Mouse (Mus musculus): ENCODE measurements around the gene Pla2g3.

Gene Pla2g3

DNA sequence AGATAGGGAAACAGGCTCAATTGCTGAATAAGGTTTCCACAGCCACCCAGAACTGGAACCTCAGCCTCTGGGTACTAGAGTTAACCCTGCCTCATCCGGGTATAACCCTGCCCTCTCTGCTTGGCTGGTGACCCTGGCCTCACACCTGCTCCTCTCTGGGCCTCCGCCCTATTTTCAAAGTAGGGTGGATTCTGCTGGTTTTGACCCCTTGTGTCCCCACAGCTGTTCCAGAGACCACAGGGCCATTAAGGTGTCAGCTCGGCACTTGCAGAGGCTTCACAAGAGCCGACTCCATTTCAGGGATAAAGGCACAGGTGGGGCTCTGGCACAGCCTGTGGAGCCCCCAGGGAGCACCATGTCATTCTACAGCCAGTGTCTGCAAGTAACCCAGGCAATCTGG lies 4.7 kb downstream of the Pla2g3 start:
- DNase-seq (ENCODE audit: low read depth, low spot score) = no peak

- no peak for DNase-seq (ENCODE audit: low read depth, low spot score)
Observed at GRCm38 (mm10) chr11:3494857-3495256, 6.8 kb downstream of the Pla2g3 start.

GRCm38 (mm10) chr11:3495496-3495895 lies 7.4 kb downstream of the Pla2g3 start:
- no peak for DNase-seq (ENCODE audit: low read depth, low spot score)

DNA sequence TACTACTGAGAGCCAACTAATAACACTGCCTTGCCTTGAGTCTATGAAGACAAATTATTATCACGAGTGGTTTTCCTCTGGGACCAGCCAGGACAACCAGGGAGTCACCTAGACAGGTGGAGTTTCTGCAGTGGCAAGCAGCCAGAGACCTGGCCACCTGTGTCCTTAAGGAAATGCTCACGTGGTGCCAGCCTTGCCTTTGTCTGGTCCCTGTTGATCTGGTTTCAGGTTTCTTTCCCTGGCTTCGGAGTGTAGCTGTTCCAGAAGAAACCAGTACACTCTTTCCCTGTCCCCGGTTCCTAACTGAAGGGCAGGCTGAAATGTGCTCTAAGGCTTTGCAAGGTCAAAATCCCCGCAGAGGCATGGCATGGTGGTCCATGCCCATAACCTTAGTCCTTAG lies 8.7 kb downstream of the Pla2g3 start:
- no peak for DNase-seq (ENCODE audit: low read depth, low spot score)

DNA sequence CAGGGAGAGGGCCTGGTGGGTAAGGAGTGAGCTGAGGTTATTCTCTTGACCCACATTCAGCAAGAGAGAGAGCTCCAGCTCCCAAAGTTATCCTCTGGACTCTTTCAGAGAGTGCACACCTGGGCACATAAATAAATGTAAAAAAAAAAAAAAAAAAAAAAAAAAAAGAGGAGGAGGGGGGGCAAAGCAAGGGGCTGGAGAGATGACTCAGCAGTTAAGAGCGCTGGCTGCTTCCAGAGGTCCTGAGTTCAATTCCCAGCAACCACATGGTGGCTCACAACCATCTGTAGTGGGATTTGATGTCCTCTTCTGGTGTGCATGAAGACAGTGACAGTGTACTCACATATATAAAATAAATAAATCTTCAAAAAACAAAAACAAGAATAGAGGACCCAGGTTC lies 9.2 kb downstream of the Pla2g3 start:
- DNase-seq (ENCODE audit: low read depth, low spot score) = no peak

DNA sequence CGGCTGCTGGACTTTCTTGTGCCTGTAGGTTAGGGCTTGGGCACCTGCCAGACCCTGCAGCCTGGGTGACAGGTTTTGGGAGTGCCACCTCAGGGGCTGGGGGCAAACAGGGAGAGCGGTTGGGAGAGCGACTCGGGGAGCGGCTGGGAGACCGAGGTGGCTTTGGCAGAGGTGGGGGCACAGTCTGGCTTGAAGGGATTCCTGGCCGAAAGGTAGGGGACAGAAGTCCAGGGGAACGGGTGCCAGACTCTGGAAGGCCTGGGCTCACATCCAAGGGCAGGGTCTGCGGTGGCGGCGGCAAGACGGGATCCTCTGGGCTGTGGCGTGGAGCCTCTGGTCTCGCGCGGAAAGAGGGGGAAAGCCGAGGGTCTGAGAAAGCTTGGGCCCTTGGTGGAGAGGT lies 14.0 kb downstream of the Pla2g3 start:
- DNase-seq (ENCODE audit: low read depth, low spot score) = no peak

DNA sequence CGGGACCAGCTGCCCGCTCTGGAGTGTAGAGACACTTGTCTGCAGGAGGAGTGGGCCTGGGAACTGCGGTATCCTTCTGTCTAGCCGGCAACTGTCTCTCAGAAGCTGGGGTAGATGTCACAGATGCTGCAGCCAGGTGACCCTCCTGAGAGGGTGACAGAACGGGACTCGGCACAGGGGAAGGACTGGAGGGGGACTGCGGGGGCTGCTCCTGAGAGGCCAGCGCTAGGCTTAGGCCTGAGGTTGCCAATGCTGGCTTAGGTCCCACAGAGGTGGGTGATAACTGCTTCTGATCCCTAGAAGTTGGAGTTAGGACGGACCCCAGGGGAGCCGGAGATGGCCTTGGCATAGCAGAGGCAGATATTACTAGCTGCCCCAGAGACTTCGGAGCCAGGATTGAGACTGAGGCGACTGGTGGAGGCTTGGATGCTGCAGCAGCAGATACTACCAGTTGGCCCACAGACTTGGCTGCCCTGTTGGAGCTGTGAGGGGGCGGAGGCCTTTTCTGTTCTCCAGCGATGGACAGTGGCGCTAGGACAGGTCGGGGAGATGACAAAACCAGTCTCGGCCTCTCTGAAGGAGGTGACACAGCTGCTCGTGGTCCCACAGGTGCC lies 14.5 kb downstream of the Pla2g3 start:
- no peak for DNase-seq (ENCODE audit: low read depth, low spot score)

DNA sequence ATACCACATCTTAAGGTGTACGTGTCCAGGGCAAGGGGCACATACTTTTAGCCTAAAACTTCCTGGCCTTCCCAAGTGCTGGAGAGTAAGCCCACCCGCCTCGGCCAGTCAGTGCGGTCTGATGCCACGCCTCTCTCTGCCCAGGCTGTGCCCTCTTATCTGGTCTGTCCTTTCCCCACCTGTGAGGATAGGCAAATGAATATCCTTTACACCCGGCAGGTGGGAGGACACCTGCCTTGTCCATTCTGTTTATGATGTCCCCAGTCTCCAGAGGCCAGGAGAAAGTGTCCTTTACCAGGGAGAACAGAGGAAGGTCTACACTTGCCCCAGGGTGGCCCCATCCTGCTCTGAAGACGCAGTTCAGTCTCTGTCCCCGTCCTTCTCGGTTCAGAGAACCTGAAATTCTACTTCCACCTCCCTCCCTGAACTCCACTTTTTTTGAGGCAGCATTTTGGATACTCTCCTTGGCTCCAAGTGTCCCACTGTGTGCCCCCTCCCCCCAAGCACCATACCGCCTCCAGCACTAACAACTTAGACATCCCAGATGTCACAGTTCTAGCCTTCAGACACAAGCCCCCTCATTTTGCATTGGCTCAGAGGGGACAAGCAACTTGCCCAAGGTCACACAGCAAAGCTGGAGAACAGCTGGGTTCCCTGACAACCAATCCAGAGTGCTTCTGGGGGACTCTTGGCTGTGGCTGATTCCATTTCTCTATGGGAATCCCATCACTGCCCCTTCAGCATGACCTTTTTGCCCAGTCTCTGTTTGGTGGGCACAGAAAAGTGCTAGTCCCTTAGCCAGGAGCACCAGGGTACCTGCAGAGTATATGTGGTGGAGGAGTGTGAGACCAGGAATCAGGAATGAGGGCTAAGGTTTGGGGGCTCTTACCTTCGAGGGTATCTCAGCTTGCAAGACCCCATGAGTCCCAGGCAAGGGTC lies 15.9 kb downstream of the Pla2g3 start:
- DNase-seq (ENCODE audit: low read depth, low spot score) = no peak

- no peak for DNase-seq (ENCODE audit: low read depth, low spot score)
Observed at GRCm38 (mm10) chr11:3508226-3508625, 20.1 kb downstream of the Pla2g3 start.

- DNase-seq (ENCODE audit: low read depth, low spot score) = no peak
Observed at GRCm38 (mm10) chr11:3509181-3510085, 21.3 kb downstream of the Pla2g3 start.

DNA sequence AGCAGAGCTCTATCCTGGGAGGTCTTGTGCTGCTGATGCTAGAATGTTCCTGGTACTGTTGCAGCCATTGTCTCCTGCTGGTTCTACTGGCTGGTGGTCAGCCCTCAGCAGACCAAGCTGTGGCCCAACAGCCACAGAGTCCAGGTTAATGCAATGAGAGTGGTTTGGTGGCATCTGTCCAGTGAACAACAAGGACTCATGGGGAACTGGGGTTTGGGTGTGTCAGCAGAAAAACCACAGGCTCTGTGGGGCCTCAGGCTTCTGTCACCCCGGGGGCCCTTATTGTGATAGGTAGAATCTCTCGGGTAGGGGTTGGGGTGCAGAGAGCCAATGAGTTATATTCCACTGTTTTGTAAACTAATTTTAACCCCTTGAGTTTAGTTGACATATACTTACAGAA lies 22.2 kb downstream of the Pla2g3 start:
- no peak for DNase-seq (ENCODE audit: low read depth, low spot score)

DNA sequence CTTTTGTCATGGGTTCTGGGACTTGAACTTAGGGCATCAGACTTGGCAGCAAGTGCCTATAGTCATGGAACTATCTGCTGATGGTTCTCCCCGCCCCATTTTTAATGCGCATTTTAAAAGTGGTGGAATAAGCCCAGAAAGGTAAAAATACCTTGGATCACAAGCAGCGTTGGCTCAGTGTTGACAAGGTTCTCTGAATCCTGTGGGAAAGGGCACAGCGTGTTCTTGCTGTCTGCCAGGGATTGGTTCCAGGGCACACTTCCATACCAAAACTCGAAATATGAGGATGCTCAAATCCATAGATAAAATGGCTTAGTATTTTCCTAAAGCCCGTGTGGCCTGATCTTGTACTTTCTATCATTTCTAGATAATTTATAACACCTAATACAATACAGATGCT lies 25.2 kb downstream of the Pla2g3 start:
- no peak for DNase-seq (ENCODE audit: low read depth, low spot score)

- peak; percentile 36 for DNase-seq (ENCODE audit: low read depth, low spot score)
Observed at GRCm38 (mm10) chr11:3514529-3515054, 26.5 kb downstream of the Pla2g3 start, which contains the start of gene Selenom. Selenom (plus strand) TSS chr11:3514684.

DNA sequence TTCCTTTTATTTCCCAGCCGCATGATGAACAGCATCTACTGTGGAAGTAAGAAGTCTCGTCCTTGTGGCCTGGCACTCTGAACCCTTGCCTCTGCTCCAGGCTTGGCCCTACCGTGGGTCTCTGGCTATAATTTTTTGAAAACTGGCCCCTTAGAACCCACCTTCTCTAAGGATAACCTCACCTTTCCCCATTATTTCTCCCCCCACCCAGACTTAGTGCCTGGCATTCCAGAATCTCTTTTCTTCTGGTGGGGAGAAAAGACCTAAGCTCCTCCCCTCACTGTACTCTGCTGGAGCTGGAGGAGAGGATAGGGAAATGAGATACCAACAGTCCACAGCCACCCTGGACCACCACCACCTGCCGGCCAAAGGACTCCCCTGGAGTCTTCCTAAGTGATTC lies 27.1 kb downstream of the Pla2g3 start:
- DNase-seq (ENCODE audit: low read depth, low spot score) = no peak

GRCm38 (mm10) chr11:3515637-3516036 lies 27.6 kb downstream of the Pla2g3 start:
- DNase-seq (ENCODE audit: low read depth, low spot score) = no peak

DNA sequence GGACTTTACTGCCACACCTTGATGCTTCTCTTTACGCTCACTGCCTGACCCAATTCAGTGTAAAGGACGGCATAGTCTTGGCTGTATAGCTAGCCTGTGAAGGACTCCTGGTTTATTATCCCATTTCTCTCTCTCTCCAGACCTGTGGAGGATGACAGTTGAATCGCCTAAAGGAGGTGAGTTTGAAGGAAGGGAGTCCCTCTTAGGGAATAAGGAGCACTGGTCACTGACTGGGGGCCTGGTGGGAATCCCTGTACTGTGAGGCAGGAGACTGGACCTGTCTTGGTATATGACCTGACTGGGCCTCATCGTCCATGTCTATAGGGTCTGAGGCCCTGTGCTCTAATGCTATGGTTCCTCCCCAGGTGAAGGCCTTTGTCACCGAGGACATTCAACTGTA lies 28.0 kb downstream of the Pla2g3 start:
- DNase-seq (ENCODE audit: low read depth, low spot score) = no peak

DNA sequence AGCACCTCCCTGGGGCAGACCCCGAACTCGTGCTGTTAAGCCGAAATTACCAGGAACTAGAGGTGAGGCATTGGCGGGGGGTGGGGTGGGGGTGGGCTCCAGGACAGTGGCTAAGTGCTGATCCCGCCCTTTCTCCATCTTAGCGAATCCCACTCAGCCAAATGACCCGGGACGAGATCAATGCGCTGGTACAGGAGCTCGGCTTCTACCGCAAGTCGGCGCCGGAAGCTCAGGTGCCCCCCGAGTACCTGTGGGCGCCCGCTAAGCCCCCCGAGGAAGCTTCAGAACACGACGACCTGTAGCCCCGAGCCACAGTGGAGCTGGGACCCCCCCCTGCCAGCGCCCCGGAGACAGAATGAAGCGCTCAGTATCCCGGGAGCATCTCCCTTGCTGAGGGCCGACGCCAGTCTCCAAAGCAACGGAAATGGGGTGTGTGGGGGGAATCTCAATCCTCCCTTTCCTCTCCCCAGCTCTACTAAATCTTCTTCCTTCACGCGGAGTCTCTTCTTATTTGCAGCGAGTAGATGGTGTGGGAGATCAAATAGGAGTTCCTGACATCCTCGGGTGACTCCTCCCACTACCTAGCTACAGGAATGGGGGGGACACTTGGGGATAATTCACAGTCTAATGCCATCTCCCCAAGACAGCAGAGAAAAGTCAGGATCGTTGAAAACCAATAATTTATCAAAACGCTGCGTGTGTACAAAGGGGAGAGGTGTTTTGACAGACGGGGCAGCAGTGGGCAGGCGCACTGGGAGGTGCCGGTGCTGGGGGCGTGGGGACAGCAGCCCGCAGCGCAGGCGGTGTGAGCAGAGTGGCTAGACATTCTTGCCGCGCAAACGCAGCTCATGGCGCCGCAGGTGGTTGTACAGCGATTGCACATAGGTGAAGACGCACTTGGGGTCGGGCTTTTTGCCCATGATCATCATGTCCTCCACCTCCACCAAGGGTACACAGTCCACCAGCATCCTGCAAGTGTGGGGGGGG lies 29.1 kb downstream of the Pla2g3 start:
- no peak for DNase-seq (ENCODE audit: low read depth, low spot score)

- DNase-seq (ENCODE audit: low read depth, low spot score) = no peak
Observed at GRCm38 (mm10) chr11:3517846-3518732, 30.0 kb downstream of the Pla2g3 start.

DNA sequence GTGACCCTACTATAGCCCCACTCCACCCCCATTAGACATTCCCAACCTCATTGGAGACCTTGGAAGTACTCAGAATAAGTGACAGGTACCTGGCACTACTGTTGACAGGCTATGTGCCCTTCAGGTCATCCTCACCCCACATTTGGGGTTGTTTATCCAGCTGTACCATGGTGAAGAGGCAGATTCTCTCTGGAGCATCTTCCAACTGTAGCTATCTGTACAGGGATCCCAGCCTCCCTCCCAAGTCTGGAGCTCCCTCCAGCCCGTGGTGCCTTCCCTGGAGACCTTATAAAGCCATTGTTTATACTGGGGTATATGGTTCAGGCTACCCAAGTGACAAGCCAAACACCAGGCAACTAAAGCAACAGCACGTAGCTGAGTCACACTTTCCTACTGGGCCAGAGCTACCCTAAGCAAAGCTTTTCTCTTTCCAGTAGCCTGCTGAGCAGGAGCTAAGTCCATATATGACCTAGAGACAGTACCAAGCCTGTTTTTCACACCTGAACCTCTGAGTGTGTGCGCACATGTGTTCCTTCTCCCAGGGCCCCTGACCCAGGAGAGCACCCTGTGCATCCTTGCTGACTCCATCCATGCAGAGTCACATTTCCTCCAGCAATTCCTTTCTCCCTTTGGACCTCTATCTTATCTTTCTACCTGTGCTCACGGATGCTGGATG lies 31.1 kb downstream of the Pla2g3 start:
- DNase-seq (ENCODE audit: low read depth, low spot score) = no peak
